Mouse (Mus musculus) CD4-positive naive resting alpha-beta T cell, adult 57 days (primary cell): Measurements from ENCODE around the gene Gys2. TPM values are rescaled to one million over a fixed set of nuclear protein-coding genes. Genes with fewer than 3 reads are reported as not detected.

Experiments
- total RNA-seq: library from RNA; stranded (reverse); gene quantifications from one replicate; pipeline ENCODE4 v1.2.4, GENCODE M21; 2023

The Gys2 gene
- not detected for total RNA-seq

DNA sequence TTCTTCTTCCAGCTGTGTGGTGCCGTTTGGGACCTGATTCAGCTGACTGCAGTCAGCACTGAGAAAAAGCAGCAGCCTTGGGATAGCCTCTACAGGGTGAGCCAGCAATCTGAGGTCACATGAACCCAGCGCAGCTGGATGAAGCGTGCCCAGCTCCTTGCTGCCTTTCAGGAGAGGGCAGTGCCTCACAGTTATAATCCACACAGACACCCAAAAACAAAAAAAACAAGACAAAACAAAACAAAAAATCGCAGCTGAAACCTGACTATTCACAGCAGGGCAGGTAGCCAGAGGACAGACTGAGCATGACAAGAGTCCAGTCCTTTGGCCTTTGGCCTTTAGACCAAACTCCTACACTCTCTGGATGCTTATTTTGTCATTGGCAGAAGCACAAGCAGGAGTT, at the start of gene Gys2:
Gene Gys2, minus strand, starts transcription at position 309 of the 403 bp plus-strand sequence.

DNA sequence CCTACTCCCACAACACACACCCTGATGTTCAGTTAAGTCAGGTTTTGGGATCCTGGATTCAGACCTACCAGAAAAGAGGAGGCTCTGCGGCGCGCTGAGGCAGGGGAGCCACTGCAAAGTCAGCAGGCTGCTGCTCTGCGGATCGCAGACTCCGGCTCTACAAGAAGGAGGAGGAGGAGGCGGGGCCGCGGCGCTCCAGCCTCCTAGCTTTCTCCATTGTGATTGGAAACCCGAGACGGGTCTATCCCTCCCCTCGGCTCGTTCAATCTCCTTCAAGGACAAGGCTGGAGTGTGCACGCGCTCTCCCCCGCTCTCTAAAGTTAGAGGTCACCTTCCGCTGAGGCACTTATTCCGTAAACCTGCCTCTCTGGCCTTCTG, 34.9 kb upstream of the Gys2 start, which contains the start of gene Ldhb:
Gene Ldhb, minus strand, starts transcription at position 173 of the 378 bp plus-strand sequence.

DNA sequence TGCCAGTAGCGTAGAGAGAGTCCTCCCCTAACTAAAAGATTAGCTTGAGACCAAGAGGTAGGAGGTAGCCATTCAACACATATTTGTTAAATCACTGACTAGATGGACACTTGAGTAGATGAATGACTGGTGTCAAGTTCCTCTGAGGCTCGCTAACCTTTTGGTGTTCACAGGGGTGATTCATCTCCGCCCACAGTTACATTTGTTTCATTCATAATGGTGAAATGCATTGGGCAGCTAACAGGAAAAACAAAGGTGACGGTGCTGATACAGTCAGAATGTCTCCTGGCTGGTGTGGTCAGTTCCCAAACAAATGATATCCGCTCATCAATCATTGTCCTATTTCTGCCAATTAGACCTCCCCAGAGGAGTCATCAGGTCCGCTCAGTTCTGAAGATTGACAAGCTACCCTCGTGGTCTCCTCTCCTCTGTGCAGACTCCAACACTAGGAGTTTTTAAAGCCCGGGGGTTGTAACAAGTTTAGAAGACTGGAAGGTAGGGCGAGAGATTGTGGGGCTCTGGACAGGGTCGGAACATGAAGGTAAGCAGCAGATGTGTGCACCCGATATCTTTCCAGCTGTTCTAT, 59.9 kb downstream of the Gys2 start, which contains the start of gene Spx:
Gene Spx, plus strand, starts transcription at position 536 of the 586 bp plus-strand sequence.

DNA sequence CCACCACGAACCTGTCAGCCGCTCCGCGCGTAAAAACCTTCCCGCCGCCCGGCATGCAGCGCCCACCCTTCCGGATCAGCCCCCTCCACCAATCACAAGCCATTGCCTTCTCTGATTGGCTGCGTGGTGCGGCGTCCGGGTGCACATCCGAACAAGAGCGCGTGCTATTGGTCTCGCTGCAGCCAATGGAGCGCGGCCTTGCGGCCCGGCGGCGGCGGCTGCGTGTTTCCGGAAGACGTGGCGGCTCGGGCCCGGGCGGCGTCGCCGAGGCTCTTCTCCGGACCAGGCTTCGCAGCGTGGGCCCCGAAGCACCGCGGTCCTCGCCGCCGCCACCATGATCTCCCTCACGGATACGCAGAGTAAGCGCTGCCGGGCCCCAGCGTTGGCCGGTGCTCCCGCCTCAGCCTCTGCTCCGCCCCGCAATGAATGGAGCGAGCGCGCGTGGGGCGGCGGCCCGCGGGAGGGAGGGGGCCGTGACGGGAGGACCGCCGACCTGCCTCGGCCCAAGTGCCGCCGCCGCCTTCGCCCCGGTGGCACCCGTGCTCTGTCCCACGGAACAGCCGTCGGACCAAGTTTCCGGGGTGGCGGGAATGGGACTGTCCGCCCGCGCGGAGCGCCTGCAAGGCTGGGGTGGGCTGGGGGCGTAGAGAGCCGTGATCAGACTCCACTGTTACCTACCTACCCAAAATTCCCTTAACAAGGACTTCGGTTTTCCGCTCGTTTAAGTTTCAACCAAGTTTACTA, 85.7 kb downstream of the Gys2 start, which contains the start of the genes Recql and Golt1b:
Gene Recql, minus strand, starts transcription at position 77 of the 744 bp plus-strand sequence.
Gene Golt1b, plus strand, starts transcription at position 211 of the 744 bp plus-strand sequence.

Other genes starting within 250 kb of the Gys2 start
- not detected for gene Iapp, start 174.7 kb downstream of the Gys2 start, total RNA-seq
- gene Slco1a5, start 150.1 kb downstream of the Gys2 start, total RNA-seq: not detected
- gene Pyroxd1, start 127.5 kb downstream of the Gys2 start, total RNA-seq: 25.4 TPM
- 35.5 TPM for gene Recql, start 86.0 kb downstream of the Gys2 start, total RNA-seq
- 26.7 TPM for gene Golt1b, start 85.9 kb downstream of the Gys2 start, total RNA-seq
- 0.41 TPM for gene Spx, start 59.7 kb downstream of the Gys2 start, total RNA-seq
- 32.8 TPM for gene Ldhb, start 34.8 kb upstream of the Gys2 start, total RNA-seq
- 0.33 TPM for gene Kcnj8, start 98.5 kb upstream of the Gys2 start, total RNA-seq
- gene Abcc9, start 229.2 kb upstream of the Gys2 start, total RNA-seq: not detected